Mouse (Mus musculus) inflammation-experienced regulatory T-cells, adult 6 months (primary cell): ENCODE results near the gene Cdk5rap1. TPM values are rescaled to one million over a fixed set of nuclear protein-coding genes. Genes with fewer than 3 reads are reported as not detected.
"Not testable (repeated sequence)": the region's sequence is repeated elsewhere in the genome, so short reads cannot be mapped to it uniquely, and the experiment has no call there.

Experiments used
- ATAC-seq: one replicate; pipeline ENCODE4 v1.8.0; 2017
- polyA plus RNA-seq, 3 experiments: library from polyadenylated mRNA; unstranded; fragments of 100-300 nt; shearing (Covaris generic); gene quantifications; one replicate each; pipeline ENCODE4 v1.2.1; 2017

Cdk5rap1 gene
- polyA plus RNA-seq, 3 experiments from 2014 or later: 14.7 to 89.3 (median 50.7) TPM

- no peak for ATAC-seq
These were observed 2.2 kb upstream of the Cdk5rap1 start for GRCm38 (mm10) chr2:154374807-154375601.

GRCm38 (mm10) chr2:154373961-154374632, 1.3 kb upstream of the Cdk5rap1 start:
- ATAC-seq: peak; percentile 67

- peak; percentile 90 for ATAC-seq
These were observed 520 bp downstream of the Cdk5rap1 start for GRCm38 (mm10) chr2:154372151-154372829.

- ATAC-seq: no peak
These were observed 5.3 kb downstream of the Cdk5rap1 start for GRCm38 (mm10) chr2:154367510-154367909.

- ATAC-seq: peak; percentile 81
These were observed 18.8 kb downstream of the Cdk5rap1 start for GRCm38 (mm10) chr2:154354000-154354425.

- ATAC-seq: no peak
These were observed 24.7 kb downstream of the Cdk5rap1 start for GRCm38 (mm10) chr2:154348152-154348551.

GRCm38 (mm10) chr2:154339356-154339755, 33.5 kb downstream of the Cdk5rap1 start:
- ATAC-seq: no peak

GRCm38 (mm10) chr2:154338161-154338560, 34.6 kb downstream of the Cdk5rap1 start:
- ATAC-seq: no peak

- no peak for ATAC-seq
These were observed 37.2 kb downstream of the Cdk5rap1 start for GRCm38 (mm10) chr2:154335572-154335971.

GRCm38 (mm10) chr2:154326852-154327251, 46.0 kb downstream of the Cdk5rap1 start:
- no peak for ATAC-seq

GRCm38 (mm10) chr2:154313771-154314170, 59.0 kb downstream of the Cdk5rap1 start:
- ATAC-seq: not testable (repeated sequence)

GRCm38 (mm10) chr2:154306927-154307326, 65.9 kb downstream of the Cdk5rap1 start, which contains the start of gene Bpifb9b:
Gene Bpifb9b, plus strand, starts transcription at chr2:154307227.
- ATAC-seq: not testable (repeated sequence)

GRCm38 (mm10) chr2:154304604-154305003, 68.2 kb downstream of the Cdk5rap1 start:
- not testable (repeated sequence) for ATAC-seq

GRCm38 (mm10) chr2:154301763-154302162, 71.0 kb downstream of the Cdk5rap1 start:
- no peak for ATAC-seq

- ATAC-seq: peak; percentile 56
These were observed 72.3 kb downstream of the Cdk5rap1 start for GRCm38 (mm10) chr2:154300496-154300895.

- ATAC-seq: not testable (repeated sequence)
These were observed 78.1 kb downstream of the Cdk5rap1 start for GRCm38 (mm10) chr2:154294746-154295145.

GRCm38 (mm10) chr2:154292833-154293232, 80.0 kb downstream of the Cdk5rap1 start:
- no peak for ATAC-seq

GRCm38 (mm10) chr2:154291866-154292265, 80.9 kb downstream of the Cdk5rap1 start:
- ATAC-seq: not testable (repeated sequence)

Other genes with a start within 250 kb of the Cdk5rap1 start
- gene Bpifa3, start 242.7 kb downstream of the Cdk5rap1 start, polyA plus RNA-seq: not detected
- gene Bpifa1, start 230.1 kb downstream of the Cdk5rap1 start, polyA plus RNA-seq: not detected
- gene Bpifa5, start 210.4 kb downstream of the Cdk5rap1 start, polyA plus RNA-seq: not detected
- gene Bpifb1, start 182.2 kb downstream of the Cdk5rap1 start, polyA plus RNA-seq: not detected
- gene Bpifb5, start 149.3 kb downstream of the Cdk5rap1 start, polyA plus RNA-seq: not detected
- not detected for gene Bpifb9a, start 115.2 kb downstream of the Cdk5rap1 start, polyA plus RNA-seq
- not detected for gene Bpifb9b, start 65.8 kb downstream of the Cdk5rap1 start, polyA plus RNA-seq
- gene Snta1, start 35.1 kb upstream of the Cdk5rap1 start, polyA plus RNA-seq: not detected
- gene Cbfa2t2, start 63.5 kb upstream of the Cdk5rap1 start, polyA plus RNA-seq: 10 to 100 TPM; 18.9 to 26.6 (median 25.6) TPM
- not detected for gene 1700003F12Rik, start 174.1 kb upstream of the Cdk5rap1 start, polyA plus RNA-seq
- gene Actl10, start 178.8 kb upstream of the Cdk5rap1 start, polyA plus RNA-seq: not detected
- 1 to 10 TPM in 2 of 3 experiments, not detected in 1; 1.1 TPM for gene Necab3, start 185.9 kb upstream of the Cdk5rap1 start, polyA plus RNA-seq
- gene E2f1, start 196.9 kb upstream of the Cdk5rap1 start, polyA plus RNA-seq: 1 to 10 TPM; 1.3 to 2.6 (median 1.5) TPM
- gene Pxmp4, start 230.7 kb upstream of the Cdk5rap1 start, polyA plus RNA-seq: 10 to 100 TPM; 15.1 to 21.3 (median 20.2) TPM
- gene Zfp341, start 240.3 kb upstream of the Cdk5rap1 start, polyA plus RNA-seq: under 1 TPM in 2 of 3 experiments, not detected in 1; 0.59 to 0.88 TPM
- gene 4930519P11Rik, start 240.4 kb upstream of the Cdk5rap1 start, polyA plus RNA-seq: not detected